Mouse (Mus musculus): Measurements from ENCODE around the gene Gpd2. TPM values are rescaled to one million over a fixed set of nuclear protein-coding genes. Genes with fewer than 3 reads are reported as not detected.

Gpd2 gene
- polyA plus RNA-seq, 1 experiment from 2014 or later, result 16.3 TPM

DNA sequence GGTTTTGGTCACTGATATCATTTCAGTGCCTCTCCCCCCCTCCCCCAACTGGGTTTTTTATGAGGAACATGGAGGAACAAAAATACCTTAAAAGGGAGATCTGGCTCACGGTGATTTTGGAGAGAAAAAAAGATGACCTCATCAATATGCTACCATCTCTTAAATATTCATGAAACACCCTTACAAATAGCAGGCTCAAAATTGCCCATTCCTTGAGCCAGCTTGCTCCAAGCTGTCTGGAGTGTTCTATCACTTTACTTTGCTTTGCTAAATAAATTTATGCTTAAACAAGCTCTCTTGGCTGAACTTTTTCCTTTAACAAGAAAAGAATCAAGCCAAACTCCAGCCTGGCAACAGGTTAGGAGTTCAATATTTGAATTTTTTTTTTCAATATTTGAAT, 179.3 kb downstream of the Gpd2 start:
- DNase-seq (no peak), ATAC-seq (ENCODE audit: insufficient read depth) (no peak)
- no peaks in the 10 kb centered on the region for H3K27me3 ChIP-seq (ENCODE audit: insufficient read depth, low read length)
- no peak overlapping the region for H3K4me3 ChIP-seq (ENCODE audit: low read depth, low read length)
- WGBS, result 68% methylated on average over 1 of the region's 1 CpGs
- no peaks in the 10 kb centered on the region for H3K36me3 ChIP-seq (ENCODE audit: insufficient read depth)
- no peaks in the 10 kb centered on the region for H3K9me3 ChIP-seq (ENCODE audit: low read depth, low read length)
- TF ChIP-seq CTCF (IDR thresholded peaks at IDR 0.05; ENCODE audit: low read depth), result no peak
- no peak overlapping the region for H3K27ac ChIP-seq (ENCODE audit: low read depth)
- H3K9ac ChIP-seq, result no peak overlapping the region
- H3K4me1 ChIP-seq (ENCODE audit: insufficient read depth), result no peaks in the 10 kb centered on the region
- H3K4me2 ChIP-seq, result no peak overlapping the region

Other genes starting within 250 kb of the Gpd2 start
- 5.1 and 5.9 TPM in 2 replicates for gene Nr4a2, start 113.6 kb upstream of the Gpd2 start, polyA plus RNA-seq (2014; fragmentation: Nextera tagmentation; extraction: Ambion mirVana)